Mouse (Mus musculus) ES-E14 (cell line): ENCODE measurements at regions not wholly inside any gene's neighbourhood (a gene's known extent, or its start where the extent isn't known, plus 50 kb on each side); places are given as distances from the start of the nearest gene placed in this dataset.

Experiments used
- CHD2 ChIP-seq: IDR thresholded peaks from 2 replicates; pipeline ENCODE4 v1.6.1; 2014; ENCODE audit warnings: mild to moderate bottlenecking, low read depth, low read length, inconsistent platforms
- HCFC1 ChIP-seq: IDR thresholded peaks from 2 replicates; pipeline ENCODE4 v1.6.1; 2012; ENCODE audit warnings: low read length, inconsistent platforms, borderline replicate concordance; ENCODE audit not compliant: insufficient read depth
- MAFK ChIP-seq: IDR thresholded peaks from 2 replicates; pipeline ENCODE4 v1.6.1; 2014; ENCODE audit warnings: mild to moderate bottlenecking, low read depth, low read length, inconsistent platforms; ENCODE audit not compliant: insufficient read depth
- ZC3H11A ChIP-seq: IDR thresholded peaks from 2 replicates; pipeline ENCODE4 v1.6.1; 2012; ENCODE audit warnings: low read depth, mild to moderate bottlenecking, inconsistent platforms, low read length, borderline replicate concordance
- ZNF384 ChIP-seq: IDR thresholded peaks from 2 replicates; pipeline ENCODE4 v1.6.1; 2012; ENCODE audit warnings: low read depth, low read length, inconsistent platforms

GRCm38 (mm10) chr1:72050858-72051257 is 161.2 kb downstream of the Mreg start:
- TF ChIP-seq CHD2 (no peak), HCFC1 (no peak), MAFK (no peak), ZC3H11A (no peak), ZNF384 (no peak)
